Mouse (Mus musculus) heart, adult 2 months (tissue): ENCODE measurements around the gene Agpat4.

Source experiments
- CTCF ChIP-seq: fragments of 200-600 bp; IDR thresholded peaks from 2 replicates; pipeline ENCODE4 v1.8.1; 2022; ENCODE audit warnings: antibody characterized with exemption, mild to moderate bottlenecking, moderate library complexity
- EP300 ChIP-seq: fragments of 200-500 bp; IDR thresholded peaks from 2 replicates; pipeline ENCODE4 v1.6.1; 2011; ENCODE audit warnings: low read depth, low read length, control low read depth; ENCODE audit not compliant: insufficient read depth
- POLR2A ChIP-seq: fragments of 200-500 bp; IDR thresholded peaks from 2 replicates; pipeline ENCODE4 v1.6.1; 2011; ENCODE audit warnings: mild to moderate bottlenecking, low read depth, low read length, control low read depth; ENCODE audit not compliant: insufficient read depth

DNA sequence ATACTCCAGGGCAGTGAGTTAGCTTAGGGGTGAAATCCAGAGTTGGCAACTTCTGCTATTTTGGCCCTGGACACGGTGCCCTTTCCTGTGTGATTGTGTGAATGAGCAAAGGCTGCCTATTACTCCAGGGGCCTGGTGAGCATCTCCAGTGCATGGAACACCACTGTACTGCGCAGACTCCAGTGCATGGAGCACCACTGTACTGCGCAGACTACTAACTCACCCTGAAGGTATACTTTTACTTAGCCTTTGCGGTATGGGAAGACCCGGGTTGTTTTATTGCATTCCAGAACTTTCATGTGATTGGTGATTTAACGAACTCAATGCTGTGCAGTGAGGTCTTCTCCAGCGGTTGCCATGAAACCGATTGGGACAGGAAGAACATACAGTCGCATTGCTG is 47.2 kb downstream of the Agpat4 start:
- TF ChIP-seq CTCF (no peak), POLR2A (no peak), EP300 (no peak)
